Mouse (Mus musculus): ENCODE results near the gene Plpp4.

DNA sequence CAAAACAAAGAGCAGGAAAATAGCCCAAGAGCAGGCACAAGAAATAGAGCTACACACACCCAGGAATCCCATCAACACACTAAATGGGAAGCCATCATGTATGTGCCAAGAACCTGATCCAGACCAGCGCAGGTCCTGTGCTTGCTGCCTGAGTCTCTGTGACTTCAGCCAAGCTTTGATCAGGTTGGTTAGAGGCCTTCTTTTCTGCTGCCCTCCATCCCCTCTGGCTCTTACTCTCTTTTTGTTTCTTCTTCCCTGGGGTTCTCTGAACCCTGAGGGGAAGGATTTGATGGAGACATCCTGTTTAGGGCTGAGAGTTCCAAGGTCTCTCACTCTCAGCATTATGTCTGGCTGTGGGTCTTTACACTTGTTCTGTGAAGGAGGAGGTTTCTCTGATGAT lies 2.7 kb upstream of the Plpp4 start:
- no peak for TF ChIP-seq FLI1 (IDR thresholded peaks at IDR 0.05; ENCODE audit: low read length)
- no peak for TF ChIP-seq GATA1 (IDR thresholded peaks at IDR 0.05; ENCODE audit: borderline replicate concordance, low read length)
